Mouse (Mus musculus): ENCODE data around the gene Gm45785. TPM values are rescaled to one million over a fixed set of nuclear protein-coding genes. Genes with fewer than 3 reads are reported as not detected.

Gm45785 gene
- polyA plus RNA-seq, 1 experiment: not detected

GRCm38 (mm10) chr7:140858746-140859145 is 2.6 kb upstream of the Gm45785 start:
- TF ChIP-seq CTCF (conservative IDR thresholded peaks at IDR 0.05; ENCODE audit: insufficient read depth, insufficient read length, low read depth, low read length) (no peak), POLR2A (IDR thresholded peaks at IDR 0.05; ENCODE audit: low read depth, low read length) (no peak)
- Histone ChIP-seq H3K36me3 (ENCODE audit: control insufficient read depth, insufficient read depth, low read length) (no peaks in the 10 kb centered on the region; the same call in 1 of the 2 replicates), H3K4me3 (ENCODE audit: insufficient read depth, low read depth, low read length) (no peak overlapping the region), H3K27ac (ENCODE audit: insufficient read depth, low read depth, low read length) (no peak overlapping the region), H3K4me1 (ENCODE audit: control insufficient read depth, insufficient read depth, low read length) (peaks cover 10% of the 10 kb centered on the region; the same call in 1 of the 2 replicates), H3K27me3 (replicated peaks; ENCODE audit: control insufficient read depth, insufficient read depth, low read length) (no peaks in the 10 kb centered on the region)
- DNase-seq: no peak
- 95% methylated on average over 8 of the region's 8 CpGs for WGBS

- Histone ChIP-seq H3K36me3 (ENCODE audit: control insufficient read depth, insufficient read depth, low read length) (no peaks in the 10 kb centered on the region; the same call in 1 of the 2 replicates), H3K27ac (ENCODE audit: insufficient read depth, low read depth, low read length) (peak within 1 kb of the TSS; percentile 81), H3K4me3 (ENCODE audit: insufficient read depth, low read depth, low read length) (peak within 1 kb of the TSS; percentile 89), H3K4me1 (ENCODE audit: control insufficient read depth, insufficient read depth, low read length) (peaks cover 11% of the 10 kb centered on the region; the same call in 1 of the 2 replicates), H3K27me3 (replicated peaks; ENCODE audit: control insufficient read depth, insufficient read depth, low read length) (no peaks in the 10 kb centered on the region)
- WGBS: 22% methylated on average over 40 of the region's 40 CpGs
- DNase-seq: no peak
- TF ChIP-seq CTCF (conservative IDR thresholded peaks at IDR 0.05; ENCODE audit: insufficient read depth, insufficient read length, low read depth, low read length): no peak
- TF ChIP-seq POLR2A (IDR thresholded peaks at IDR 0.05; ENCODE audit: low read depth, low read length): no peak
Observed at GRCm38 (mm10) chr7:140857550-140858505, 1.7 kb upstream of the Gm45785 start, which contains the start of gene Bet1l. Gene Bet1l (minus strand): TSS chr7:140857577.

GRCm38 (mm10) chr7:140856785-140857549 is 836 bp upstream of the Gm45785 start, which contains the start of gene Ric8a:
Gene Ric8a (plus strand): TSS chr7:140856957.
- H3K36me3 ChIP-seq (ENCODE audit: control insufficient read depth, insufficient read depth, low read length): no peaks in the 10 kb centered on the region; the same call in 1 of the 2 replicates
- peaks cover 11% of the 10 kb centered on the region; the same call in 1 of the 2 replicates for H3K4me1 ChIP-seq (ENCODE audit: control insufficient read depth, insufficient read depth, low read length)

GRCm38 (mm10) chr7:140855181-140855580 is 950 bp downstream of the Gm45785 start:
- no peak for DNase-seq
- 64% methylated on average over 9 of the region's 9 CpGs for WGBS
- Histone ChIP-seq H3K4me1 (ENCODE audit: control insufficient read depth, insufficient read depth, low read length) (peaks cover 11% of the 10 kb centered on the region; the same call in 1 of the 2 replicates), H3K27me3 (replicated peaks; ENCODE audit: control insufficient read depth, insufficient read depth, low read length) (no peaks in the 10 kb centered on the region), H3K4me3 (ENCODE audit: insufficient read depth, low read depth, low read length) (peak overlapping the region; percentile 89), H3K36me3 (ENCODE audit: control insufficient read depth, insufficient read depth, low read length) (no peaks in the 10 kb centered on the region), H3K27ac (ENCODE audit: insufficient read depth, low read depth, low read length) (no peak overlapping the region)
- no peak for TF ChIP-seq CTCF (conservative IDR thresholded peaks at IDR 0.05; ENCODE audit: insufficient read depth, insufficient read length, low read depth, low read length)
- TF ChIP-seq POLR2A (IDR thresholded peaks at IDR 0.05; ENCODE audit: low read depth, low read length): no peak

More at GRCm38 (mm10) chr7:140856785-140857549, 836 bp upstream of the Gm45785 start, which contains the start of gene Ric8a:
- H3K4me3 ChIP-seq (ENCODE audit: insufficient read depth, low read depth, low read length): peak within 1 kb of the TSS; percentile 89
- peak; percentile 95 for DNase-seq
- H3K27me3 ChIP-seq (replicated peaks; ENCODE audit: control insufficient read depth, insufficient read depth, low read length): no peaks in the 10 kb centered on the region
- WGBS: under 1% methylated on average over 50 of the region's 50 CpGs
- TF ChIP-seq POLR2A (IDR thresholded peaks at IDR 0.05; ENCODE audit: low read depth, low read length) (peak; percentile 65), CTCF (conservative IDR thresholded peaks at IDR 0.05; ENCODE audit: insufficient read depth, insufficient read length, low read depth, low read length) (no peak)
- peak within 1 kb of the TSS; percentile 81 for H3K27ac ChIP-seq (ENCODE audit: insufficient read depth, low read depth, low read length)

GRCm38 (mm10) chr7:140854483-140854882 is 1.6 kb downstream of the Gm45785 start:
- Histone ChIP-seq H3K4me1 (ENCODE audit: control insufficient read depth, insufficient read depth, low read length) (peaks cover 11% of the 10 kb centered on the region; the same call in 1 of the 2 replicates), H3K27ac (ENCODE audit: insufficient read depth, low read depth, low read length) (no peak overlapping the region), H3K36me3 (ENCODE audit: control insufficient read depth, insufficient read depth, low read length) (no peaks in the 10 kb centered on the region), H3K27me3 (replicated peaks; ENCODE audit: control insufficient read depth, insufficient read depth, low read length) (no peaks in the 10 kb centered on the region), H3K4me3 (ENCODE audit: insufficient read depth, low read depth, low read length) (no peak overlapping the region)
- TF ChIP-seq CTCF (conservative IDR thresholded peaks at IDR 0.05; ENCODE audit: insufficient read depth, insufficient read length, low read depth, low read length) (no peak), POLR2A (IDR thresholded peaks at IDR 0.05; ENCODE audit: low read depth, low read length) (no peak)
- no peak for DNase-seq
- 81% methylated on average over 18 of the region's 18 CpGs for WGBS

GRCm38 (mm10) chr7:140853386-140853785 is 2.7 kb downstream of the Gm45785 start:
- Histone ChIP-seq H3K36me3 (ENCODE audit: control insufficient read depth, insufficient read depth, low read length) (no peaks in the 10 kb centered on the region), H3K27me3 (replicated peaks; ENCODE audit: control insufficient read depth, insufficient read depth, low read length) (no peaks in the 10 kb centered on the region), H3K27ac (ENCODE audit: insufficient read depth, low read depth, low read length) (peak overlapping the region; percentile 5; the same call in 1 of the 2 replicates), H3K4me3 (ENCODE audit: insufficient read depth, low read depth, low read length) (no peak overlapping the region), H3K4me1 (ENCODE audit: control insufficient read depth, insufficient read depth, low read length) (peaks cover 11% of the 10 kb centered on the region; the same call in 1 of the 2 replicates)
- 50% methylated on average over 9 of the region's 9 CpGs for WGBS
- peak; percentile 80 for DNase-seq
- TF ChIP-seq POLR2A (IDR thresholded peaks at IDR 0.05; ENCODE audit: low read depth, low read length): no peak
- no peak for TF ChIP-seq CTCF (conservative IDR thresholded peaks at IDR 0.05; ENCODE audit: insufficient read depth, insufficient read length, low read depth, low read length)

Data from kidney, adult 2 months (tissue).